Mouse (Mus musculus) MEL (cell line): ENCODE results near the gene Rgs6. TPM values are rescaled to one million over a fixed set of nuclear protein-coding genes. Genes with fewer than 3 reads are reported as not detected.

Source experiments
- DNase-seq: peaks from one replicate; pipeline ENCODE4 v3.0.0; 2011; ENCODE audit warnings: low read depth, low spot score
- H3K27ac ChIP-seq: 2 replicates; pipeline ENCODE4 v1.5.1; 2012; ENCODE audit warnings: low read depth, mild to moderate bottlenecking, control low read depth, low read length, moderate library complexity; ENCODE audit not compliant: control insufficient read depth
- H3K27me3 ChIP-seq, 2 experiments: fragments of 150-350 bp in 1 of 2; sonication (generic) in 1 of 2; 2 replicates each; pipeline ENCODE4 v1.6.1; 2012; ENCODE audit warnings: low read length in 2 of 2, mild to moderate bottlenecking in 2 of 2, improper control_type of control experiment in 1 of 2, moderate library complexity in 1 of 2; ENCODE audit not compliant: insufficient read depth in 2 of 2, control insufficient read depth in 1 of 2
- H3K36me3 ChIP-seq, 2 experiments: 2 replicates each; pipeline ENCODE4 v1.6.1; 2012 to 2014; ENCODE audit warnings: low read length in 2 of 2, improper control_type of control experiment in 1 of 2, inconsistent platforms in 1 of 2, mild to moderate bottlenecking in 1 of 2; ENCODE audit not compliant: insufficient read depth in 2 of 2, control insufficient read depth in 1 of 2
- H3K4me1 ChIP-seq, 2 experiments: fragments of 150-350 bp in 1 of 2; sonication (generic) in 1 of 2; 2 replicates each; pipeline ENCODE4 v1.6.1; 2012; ENCODE audit warnings: low read length in 2 of 2, improper control_type of control experiment in 1 of 2, mild to moderate bottlenecking in 1 of 2; ENCODE audit not compliant: insufficient read depth in 2 of 2, control insufficient read depth in 1 of 2
- H3K4me3 ChIP-seq, 2 experiments: fragments of 150-350 bp in 1 of 2; sonication (generic) in 1 of 2; 2 replicates each; pipeline ENCODE4 v1.5.1; 2012; ENCODE audit warnings: low read depth in 2 of 2, low read length in 2 of 2, mild to moderate bottlenecking in 2 of 2, moderate library complexity in 2 of 2, control low read depth in 1 of 2, improper control_type of control experiment in 1 of 2; ENCODE audit not compliant: control insufficient read depth in 1 of 2, insufficient read depth in 1 of 2
- H3K79me2 ChIP-seq: 2 replicates; pipeline ENCODE4 v1.6.1; 2012; ENCODE audit warnings: mild to moderate bottlenecking, low read length, moderate library complexity; ENCODE audit not compliant: control insufficient read depth, poor library complexity, insufficient read depth
- H3K9ac ChIP-seq: 2 replicates; pipeline ENCODE4 v1.6.1; 2012; ENCODE audit warnings: low read depth, mild to moderate bottlenecking, control low read depth, low read length, moderate library complexity; ENCODE audit not compliant: control insufficient read depth, poor library complexity, severe bottlenecking
- H3K9me3 ChIP-seq: fragments of 150-350 bp; sonication (generic); replicated peaks from 2 replicates; pipeline ENCODE4 v1.6.1; 2012; ENCODE audit warnings: mild to moderate bottlenecking, low read length, improper control_type of control experiment, moderate library complexity; ENCODE audit not compliant: insufficient read depth
- CHD1 ChIP-seq: IDR thresholded peaks from 2 replicates; pipeline ENCODE4 v1.6.1; 2012; ENCODE audit warnings: low read depth, mild to moderate bottlenecking, inconsistent platforms, low read length, improper control_type of control experiment
- CHD2 ChIP-seq: IDR thresholded peaks from 2 replicates; pipeline ENCODE4 v1.6.1; 2011; ENCODE audit warnings: low read length, improper control_type of control experiment
- CTCF ChIP-seq, 3 experiments: IDR thresholded peaks in 2 of 3; conservative IDR thresholded peaks in 1 of 3; 2 replicates each; pipeline ENCODE4 v1.5.1; 2011 to 2012; ENCODE audit warnings: low read length in 3 of 3, low read depth in 2 of 3, mild to moderate bottlenecking in 2 of 3, improper control_type of control experiment in 1 of 3, inconsistent platforms in 1 of 3, mixed read lengths in 1 of 3, moderate library complexity in 1 of 3; ENCODE audit not compliant: control insufficient read depth in 1 of 3, insufficient read depth in 1 of 3, poor library complexity in 1 of 3, severe bottlenecking in 1 of 3
- E2F4 ChIP-seq: IDR thresholded peaks from 2 replicates; pipeline ENCODE4 v1.6.1; 2011; ENCODE audit warnings: low read depth, low read length, improper control_type of control experiment, borderline replicate concordance
- ELF1 ChIP-seq: IDR thresholded peaks from 2 replicates; pipeline ENCODE4 v1.6.1; 2014; ENCODE audit warnings: low read depth, mild to moderate bottlenecking, inconsistent platforms, low read length, improper control_type of control experiment, moderate library complexity
- EP300 ChIP-seq, 2 experiments: IDR thresholded peaks; 2 replicates each; pipeline ENCODE4 v1.6.1; 2011; ENCODE audit warnings: improper control_type of control experiment in 2 of 2, low read length in 2 of 2, low read depth in 1 of 2, mild to moderate bottlenecking in 1 of 2
- ETS1 ChIP-seq: IDR thresholded peaks from 2 replicates; pipeline ENCODE4 v1.6.1; 2012; ENCODE audit warnings: low read depth, mild to moderate bottlenecking, inconsistent platforms, low read length, improper control_type of control experiment, moderate library complexity
- JUND ChIP-seq: IDR thresholded peaks from 2 replicates; pipeline ENCODE4 v1.6.1; 2011; ENCODE audit warnings: low read depth, mild to moderate bottlenecking, improper control_type of control experiment, low read length
- KAT2A ChIP-seq: conservative IDR thresholded peaks from 2 replicates; pipeline ENCODE4 v1.6.1; 2012; ENCODE audit warnings: low read depth, low read length, improper control_type of control experiment, inconsistent platforms
- MAFK ChIP-seq: IDR thresholded peaks from 2 replicates; pipeline ENCODE4 v1.6.1; 2011; ENCODE audit warnings: low read depth, mild to moderate bottlenecking, low read length, improper control_type of control experiment, borderline replicate concordance
- MAX ChIP-seq: IDR thresholded peaks from 2 replicates; pipeline ENCODE4 v1.6.1; 2011; ENCODE audit warnings: low read length, improper control_type of control experiment
- MXI1 ChIP-seq: IDR thresholded peaks from 2 replicates; pipeline ENCODE4 v1.6.1; 2011; ENCODE audit warnings: mild to moderate bottlenecking, low read depth, low read length, improper control_type of control experiment
- MYB ChIP-seq: IDR thresholded peaks from 2 replicates; pipeline ENCODE4 v1.6.1; 2011; ENCODE audit warnings: mild to moderate bottlenecking, low read depth, low read length, improper control_type of control experiment
- MYC ChIP-seq: IDR thresholded peaks from 2 replicates; pipeline ENCODE4 v1.6.1; 2011; ENCODE audit warnings: low read depth, mild to moderate bottlenecking, low read length, improper control_type of control experiment, moderate library complexity
- NELFE ChIP-seq: IDR thresholded peaks from 2 replicates; pipeline ENCODE4 v1.6.1; 2011; ENCODE audit warnings: low read depth, low read length, improper control_type of control experiment
- NRF1 ChIP-seq: IDR thresholded peaks from 2 replicates; pipeline ENCODE4 v1.6.1; 2014; ENCODE audit warnings: low read depth, mild to moderate bottlenecking, inconsistent platforms, low read length, improper control_type of control experiment, moderate library complexity; ENCODE audit not compliant: poor library complexity, insufficient read depth, severe bottlenecking
- POLR2AphosphoS2 ChIP-seq: IDR thresholded peaks from 2 replicates; pipeline ENCODE4 v1.6.1; 2011; ENCODE audit warnings: low read length, improper control_type of control experiment
- POLR2AphosphoS5 ChIP-seq: IDR thresholded peaks from 2 replicates; pipeline ENCODE4 v1.6.1; 2012; ENCODE audit warnings: low read depth, borderline replicate concordance, mild to moderate bottlenecking, inconsistent platforms, low read length, moderate library complexity, mixed read lengths
- RCOR1 ChIP-seq: IDR thresholded peaks from 2 replicates; pipeline ENCODE4 v1.6.1; 2012; ENCODE audit warnings: low read depth, mild to moderate bottlenecking, inconsistent platforms, low read length, improper control_type of control experiment
- SIN3A ChIP-seq: IDR thresholded peaks from 2 replicates; pipeline ENCODE4 v1.6.1; 2012; ENCODE audit warnings: low read length, improper control_type of control experiment, inconsistent platforms
- SMC3 ChIP-seq: IDR thresholded peaks from 2 replicates; pipeline ENCODE4 v1.6.1; 2011; ENCODE audit warnings: low read depth, low read length, improper control_type of control experiment
- TAL1 ChIP-seq: IDR thresholded peaks from 2 replicates; pipeline ENCODE4 v1.6.1; 2012; ENCODE audit warnings: mild to moderate bottlenecking, inconsistent platforms, low read length, moderate library complexity, mixed read lengths
- TCF12 ChIP-seq: IDR thresholded peaks from 2 replicates; pipeline ENCODE4 v1.6.1; 2014; ENCODE audit warnings: low read depth, mild to moderate bottlenecking, inconsistent platforms, low read length, improper control_type of control experiment, moderate library complexity
- UBTF ChIP-seq: IDR thresholded peaks from 2 replicates; pipeline ENCODE4 v1.6.1; 2012; ENCODE audit warnings: low read depth, mild to moderate bottlenecking, inconsistent platforms, low read length, improper control_type of control experiment, moderate library complexity, borderline replicate concordance; ENCODE audit not compliant: insufficient read depth
- USF1 ChIP-seq: IDR thresholded peaks from 2 replicates; pipeline ENCODE4 v1.6.1; 2014; ENCODE audit warnings: low read depth, mild to moderate bottlenecking, inconsistent platforms, low read length, improper control_type of control experiment, moderate library complexity
- ZC3H11A ChIP-seq: IDR thresholded peaks from 2 replicates; pipeline ENCODE4 v1.6.1; 2012; ENCODE audit warnings: low read depth, mild to moderate bottlenecking, inconsistent platforms, low read length, improper control_type of control experiment
- ZKSCAN1 ChIP-seq: IDR thresholded peaks from 2 replicates; pipeline ENCODE4 v1.6.1; 2012; ENCODE audit warnings: low read depth, mild to moderate bottlenecking, inconsistent platforms, low read length, improper control_type of control experiment, moderate library complexity
- ZMIZ1 ChIP-seq: IDR thresholded peaks from 2 replicates; pipeline ENCODE4 v1.6.1; 2012; ENCODE audit warnings: low read depth, mild to moderate bottlenecking, inconsistent platforms, low read length, improper control_type of control experiment, moderate library complexity
- ZNF384 ChIP-seq: IDR thresholded peaks from 2 replicates; pipeline ENCODE4 v1.6.1; 2012; ENCODE audit warnings: low read depth, mild to moderate bottlenecking, inconsistent platforms, low read length, improper control_type of control experiment
- polyA plus RNA-seq, 2 experiments: library from polyadenylated mRNA; stranded (reverse) in 1 of 2; unstranded in 1 of 2; fragments of >175 nt in 1 of 2; fragments of >200 nt in 1 of 2; gene quantifications; 2 replicates each; pipeline versions ENCODE4 v1.2.1 to v1.2.4; 2012; ENCODE audit warnings: low replicate concordance in 2 of 2, low read depth in 1 of 2; ENCODE audit not compliant: insufficient read length in 2 of 2, insufficient read depth in 1 of 2, missing spikeins in 1 of 2
- total RNA-seq: library from RNA; depleted of rRNA; stranded (reverse); fragments of 300-350 nt; gene quantifications from 2 replicates; pipeline ENCODE4 v1.2.3, GENCODE M21; 2012

Gene Rgs6
- total and polyA plus RNA-seq, 3 experiments, result not detected

DNA sequence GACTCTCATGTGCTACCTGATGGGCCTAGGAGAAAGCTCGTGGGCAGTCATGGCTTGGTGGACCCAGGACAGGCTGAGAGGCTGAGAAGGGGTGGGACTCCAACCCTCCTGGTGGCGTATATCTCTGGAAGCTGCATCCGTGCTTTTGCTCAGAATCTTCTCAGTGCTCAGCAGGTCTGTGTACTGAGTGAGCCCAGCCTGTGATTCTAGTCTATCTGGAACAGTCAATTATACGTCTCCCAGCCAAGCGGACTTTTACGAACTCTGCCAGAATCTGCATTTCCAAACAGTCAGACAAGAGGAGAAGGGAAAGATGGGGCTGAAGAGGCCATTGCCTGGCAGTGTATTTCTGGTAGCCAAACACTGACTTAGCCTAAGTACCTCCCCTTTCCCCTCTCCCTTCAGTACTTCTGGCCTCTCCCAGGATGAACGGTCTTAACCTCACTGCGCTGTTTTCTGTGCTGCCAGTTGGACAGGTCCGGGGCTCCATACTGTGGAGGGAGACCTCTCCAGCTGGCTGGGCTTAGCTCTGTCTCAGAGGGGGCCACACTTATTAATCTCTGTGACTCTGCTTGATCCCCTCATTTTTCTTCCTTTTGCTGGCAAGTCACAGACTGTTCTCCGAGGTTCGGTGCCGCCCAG is 110.9 kb downstream of the Rgs6 start:
- TF ChIP-seq POLR2AphosphoS2 (no peak), CHD2 (no peak), ZC3H11A (no peak), JUND (no peak), ZNF384 (no peak), NELFE (no peak), MYC (no peak), POLR2AphosphoS5 (no peak), E2F4 (no peak), CHD1 (no peak), RCOR1 (no peak), ELF1 (no peak), ETS1 (no peak)

DNA sequence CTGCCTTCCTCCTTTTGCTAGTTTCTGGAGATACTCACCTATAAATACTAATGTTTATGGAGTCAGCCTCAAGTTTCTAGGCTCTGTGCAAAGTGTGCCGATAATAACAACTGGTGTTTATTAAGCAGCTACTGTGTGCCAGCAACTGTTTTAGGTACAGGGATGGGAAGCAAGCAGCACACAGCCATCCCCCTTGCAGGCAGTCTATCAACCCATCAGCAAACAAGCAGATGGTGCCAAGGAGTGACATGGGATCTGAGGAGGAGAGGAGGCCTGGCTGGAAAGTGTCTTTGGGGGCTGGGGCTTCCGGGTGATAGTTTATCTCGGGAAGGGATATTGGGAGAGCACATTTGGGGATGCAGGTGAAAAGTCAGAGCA is 111.4 kb downstream of the Rgs6 start:
- no peaks in the 10 kb centered on the region for H3K9me3 ChIP-seq
- H3K36me3 ChIP-seq, result peaks cover 0 to 8% of the 10 kb centered on the region in 2 experiments; a peak in 2 of 4 replicates
- TF ChIP-seq ZKSCAN1, result no peak
- no peak for TF ChIP-seq TAL1
- TF ChIP-seq MAFK, result no peak
- TF ChIP-seq MAX, result no peak
- no peak for TF ChIP-seq NRF1
- TF ChIP-seq SMC3, result no peak
- no peak for TF ChIP-seq MYC
- TF ChIP-seq EP300 (IDR thresholded peaks at IDR 0.05; ENCODE audit: low read depth in 1 of 2, low read length in 2 of 2), result no peak
- no peak for TF ChIP-seq CHD2
- TF ChIP-seq CTCF (IDR thresholded peaks at IDR 0.05 in 2 of 3, conservative IDR thresholded peaks at IDR 0.05 in 1 of 3; ENCODE audit: control insufficient read depth in 1 of 3, insufficient read depth in 1 of 3, low read depth in 2 of 3, low read length in 3 of 3, poor library complexity in 1 of 3, severe bottlenecking in 1 of 3), result no peak
- TF ChIP-seq UBTF, result no peak
- no peak for TF ChIP-seq SIN3A
- no peak for TF ChIP-seq MXI1
- TF ChIP-seq TCF12, result no peak
- TF ChIP-seq USF1, result no peak
- TF ChIP-seq KAT2A, result no peak
- no peak for TF ChIP-seq MYB
- TF ChIP-seq ZMIZ1, result no peak
- no peak for TF ChIP-seq POLR2AphosphoS2
- no peak for TF ChIP-seq E2F4
- TF ChIP-seq, all 39 proteins: peak for 0
- Histone ChIP-seq H3K27ac (no peak overlapping the region), H3K79me2 (no peaks in the 10 kb centered on the region), H3K4me1 (peaks cover 5 to 11% of the 10 kb centered on the region in 2 experiments), H3K27me3 (peaks cover 0 to 1% of the 10 kb centered on the region in 2 experiments; a peak in 2 of 4 replicates), H3K9ac (no peak overlapping the region), H3K4me3 (no peak overlapping the region)
- DNase-seq, result no peak

More for the DNA sequence above, 110.9 kb downstream of the Rgs6 start:
- no peaks in the 10 kb centered on the region for H3K9me3 ChIP-seq
- H3K27me3 ChIP-seq, result peaks cover 0 to 1% of the 10 kb centered on the region in 2 experiments; a peak in 2 of 4 replicates
- H3K79me2 ChIP-seq, result no peaks in the 10 kb centered on the region
- H3K4me1 ChIP-seq, result peaks cover 5 to 11% of the 10 kb centered on the region in 2 experiments
- peaks cover 0 to 8% of the 10 kb centered on the region in 2 experiments; a peak in 2 of 4 replicates for H3K36me3 ChIP-seq
- no peak overlapping the region for H3K9ac ChIP-seq
- DNase-seq, result no peak
- no peak overlapping the region for H3K4me3 ChIP-seq
- no peak overlapping the region for H3K27ac ChIP-seq
